Mouse (Mus musculus) limb, embryonic 14.5 days (tissue): ENCODE measurements around the gene Kcnip1. TPM values are rescaled to one million over a fixed set of nuclear protein-coding genes. Genes with fewer than 3 reads are reported as not detected.
A peak's percentile ranks its signal among the peaks of the same experiment; 100 is the strongest.

Experiments used
- ATAC-seq: fragments of 200-750 bp; cut with Nextera tagmentation; 2 replicates; pipeline ENCODE4 v1.8.0; 2017; ENCODE audit warnings: low read depth, moderate number of reproducible peaks, moderate TSS enrichment; ENCODE audit not compliant: low FRiP score
- DNase-seq: peaks from one replicate; pipeline ENCODE4 v3.0.0-alpha.2; 2015; ENCODE audit warnings: low spot score
- H3K27ac ChIP-seq: fragments of 300-500 bp; sonication (generic); replicated peaks from 2 replicates; pipeline ENCODE4 v1.5.1; 2014; ENCODE audit warnings: low read depth, mild to moderate bottlenecking, low read length, moderate library complexity, mixed read lengths
- H3K27me3 ChIP-seq: fragments of 300-500 bp; sonication (generic); 2 replicates; pipeline ENCODE4 v1.6.1; 2014; ENCODE audit warnings: low read length, mixed read lengths; ENCODE audit not compliant: control insufficient read depth, insufficient read depth
- H3K36me3 ChIP-seq: fragments of 300-500 bp; sonication (generic); 2 replicates; pipeline ENCODE4 v1.6.1; 2014; ENCODE audit warnings: mild to moderate bottlenecking, low read length, moderate library complexity, mixed read lengths; ENCODE audit not compliant: control insufficient read depth, insufficient read depth
- H3K4me1 ChIP-seq: fragments of 300-500 bp; sonication (generic); 2 replicates; pipeline ENCODE4 v1.6.1; 2014; ENCODE audit warnings: antibody characterized with exemption, low read length, mixed read lengths; ENCODE audit not compliant: control insufficient read depth, insufficient read depth
- H3K4me2 ChIP-seq: fragments of 300-500 bp; sonication (generic); replicated peaks from 2 replicates; pipeline ENCODE4 v1.6.1; 2014; ENCODE audit warnings: low read depth, mild to moderate bottlenecking, low read length, moderate library complexity; ENCODE audit not compliant: severe bottlenecking
- H3K4me3 ChIP-seq: fragments of 300-500 bp; sonication (generic); replicated peaks from 2 replicates; pipeline ENCODE4 v1.5.1; 2014; ENCODE audit warnings: low read length
- H3K9ac ChIP-seq: fragments of 300-500 bp; sonication (generic); 2 replicates; pipeline ENCODE4 v1.6.1; 2014; ENCODE audit warnings: mild to moderate bottlenecking, low read depth, low read length, moderate library complexity; ENCODE audit not compliant: severe bottlenecking
- H3K9me3 ChIP-seq: fragments of 300-500 bp; sonication (generic); 2 replicates; pipeline ENCODE4 v1.6.1; 2016; ENCODE audit warnings: low read length; ENCODE audit not compliant: control insufficient read depth
- POLR2A ChIP-seq: fragments of 200-500 bp; IDR thresholded peaks from 2 replicates; pipeline ENCODE4 v1.8.0; 2012; ENCODE audit warnings: inconsistent platforms, mild to moderate bottlenecking, moderate library complexity, borderline replicate concordance; ENCODE audit not compliant: insufficient read depth, insufficient read length; ENCODE audit errors: extremely low read depth
- WGBS: fragments of 180-500 bp; shearing (Covaris S2); extraction: QIAGEN DNeasy Blood & Tissue Kit; methylation state at CpG from one replicate; pipeline ENCODE4 v1.1.7; 2014; 5-methylcytosine and 5-hydroxymethylcytosine counted together
- polyA plus RNA-seq, 2 experiments: library from polyadenylated mRNA; depleted of rRNA in 1 of 2; stranded (reverse) in 1 of 2; unstranded in 1 of 2; fragments of >200 nt; fragmentation: Nextera tagmentation in 1 of 2; extraction: Ambion mirVana in 1 of 2; gene quantifications; 2 replicates each; pipeline versions ENCODE4 v1.2.1 to v1.2.3; 2012 to 2014

Gene Kcnip1
- polyA plus RNA-seq, 2 experiments = 3.4 to 5.0 TPM

- TF ChIP-seq POLR2A = no peak
- 84% methylated on average over 8 of the region's 8 CpGs for WGBS
- no peaks in the 10 kb centered on the region for H3K9me3 ChIP-seq
These were observed 260.6 kb downstream of the Kcnip1 start for GRCm38 (mm10) chr11:33732358-33732757.

GRCm38 (mm10) chr11:33721297-33721696 is 271.7 kb downstream of the Kcnip1 start:
- no peaks in the 10 kb centered on the region for H3K36me3 ChIP-seq
- no peak overlapping the region for H3K4me2 ChIP-seq
- no peak overlapping the region for H3K27ac ChIP-seq
- ATAC-seq (no peak), DNase-seq (peak; percentile 36)
- no peaks in the 10 kb centered on the region for H3K9me3 ChIP-seq
- no peaks in the 10 kb centered on the region for H3K4me1 ChIP-seq
- H3K9ac ChIP-seq = no peak overlapping the region
- no peak overlapping the region for H3K4me3 ChIP-seq
- no peak for TF ChIP-seq POLR2A
- 0 out of 2 replicates have a peak, but pooled peaks cover 3% of the 10 kb centered on the region for H3K27me3 ChIP-seq
- 24% methylated on average over 7 of the region's 7 CpGs for WGBS

More at GRCm38 (mm10) chr11:33732358-33732757, 260.6 kb downstream of the Kcnip1 start:
- Histone ChIP-seq H3K4me2 (no peak overlapping the region), H3K27me3 (no peaks in the 10 kb centered on the region), H3K36me3 (no peaks in the 10 kb centered on the region), H3K27ac (no peak overlapping the region), H3K9ac (no peak overlapping the region), H3K4me3 (no peak overlapping the region), H3K4me1 (no peaks in the 10 kb centered on the region)
- ATAC-seq (no peak), DNase-seq (no peak)

GRCm38 (mm10) chr11:33706777-33707176 is 286.2 kb downstream of the Kcnip1 start:
- DNase-seq (no peak), ATAC-seq (no peak)
- Histone ChIP-seq H3K36me3 (no peaks in the 10 kb centered on the region), H3K9ac (no peak overlapping the region), H3K27ac (no peak overlapping the region), H3K9me3 (no peaks in the 10 kb centered on the region), H3K27me3 (no peaks in the 10 kb centered on the region), H3K4me1 (no peaks in the 10 kb centered on the region), H3K4me2 (no peak overlapping the region), H3K4me3 (no peak overlapping the region)
- 31% methylated on average over 4 of the region's 4 CpGs for WGBS
- no peak for TF ChIP-seq POLR2A

GRCm38 (mm10) chr11:33701958-33702459 is 290.9 kb downstream of the Kcnip1 start:
- WGBS = 14% methylated on average over 2 of the region's 2 CpGs
- no peak overlapping the region for H3K9ac ChIP-seq
- no peaks in the 10 kb centered on the region for H3K4me1 ChIP-seq

GRCm38 (mm10) chr11:33701236-33701957 is 291.6 kb downstream of the Kcnip1 start:
- no peaks in the 10 kb centered on the region for H3K27me3 ChIP-seq
- H3K4me1 ChIP-seq = no peaks in the 10 kb centered on the region
- no peak overlapping the region for H3K27ac ChIP-seq
- ATAC-seq (no peak), DNase-seq (no peak)
- H3K36me3 ChIP-seq = no peaks in the 10 kb centered on the region
- WGBS = 55% methylated on average over 1 of the region's 1 CpGs
- no peak overlapping the region for H3K4me3 ChIP-seq
- no peak overlapping the region for H3K9ac ChIP-seq
- no peak overlapping the region for H3K4me2 ChIP-seq
- no peak for TF ChIP-seq POLR2A
- H3K9me3 ChIP-seq = no peaks in the 10 kb centered on the region

More at GRCm38 (mm10) chr11:33701958-33702459, 290.9 kb downstream of the Kcnip1 start:
- Histone ChIP-seq H3K9me3 (no peaks in the 10 kb centered on the region), H3K27me3 (no peaks in the 10 kb centered on the region), H3K36me3 (no peaks in the 10 kb centered on the region), H3K4me3 (no peak overlapping the region), H3K27ac (no peak overlapping the region), H3K4me2 (no peak overlapping the region)
- ATAC-seq (no peak), DNase-seq (no peak)
- TF ChIP-seq POLR2A = no peak
